Mouse (Mus musculus) liver, embryonic 11.5 days (tissue): ENCODE measurements at regions not wholly inside any gene's neighbourhood (a gene's known extent, or its start where the extent isn't known, plus 50 kb on each side); places are given as distances from the start of the nearest gene placed in this dataset.

Source experiments
- ATAC-seq: fragments of 200-750 bp; cut with Nextera tagmentation; replicated peaks from 2 replicates; pipeline ENCODE4 v1.8.0; 2017; ENCODE audit warnings: moderate number of reproducible peaks, mild to moderate bottlenecking, moderate TSS enrichment, moderate library complexity; ENCODE audit not compliant: low FRiP score
- DNase-seq: peaks from one replicate; pipeline ENCODE4 v3.0.0-alpha.2; 2017; ENCODE audit warnings: low spot score
- H3K27ac ChIP-seq: fragments of 300-500 bp; sonication (generic); 2 replicates; pipeline ENCODE4 v1.5.1; 2014; ENCODE audit warnings: mild to moderate bottlenecking, low read depth, low read length, control low read depth
- H3K27me3 ChIP-seq: fragments of 300-500 bp; sonication (generic); replicated peaks from 2 replicates; pipeline ENCODE4 v1.6.1; 2014; ENCODE audit warnings: low read length, mixed read lengths; ENCODE audit not compliant: control insufficient read depth, insufficient read depth
- H3K36me3 ChIP-seq: fragments of 300-500 bp; sonication (generic); 2 replicates; pipeline ENCODE4 v1.6.1; 2014; ENCODE audit warnings: mild to moderate bottlenecking, low read length, moderate library complexity, mixed read lengths; ENCODE audit not compliant: control insufficient read depth, insufficient read depth
- H3K4me1 ChIP-seq: fragments of 300-500 bp; sonication (generic); replicated peaks from 2 replicates; pipeline ENCODE4 v1.6.1; 2014; ENCODE audit warnings: low read length, mixed read lengths; ENCODE audit not compliant: control insufficient read depth, insufficient read depth
- H3K4me2 ChIP-seq: fragments of 300-500 bp; sonication (generic); 2 replicates; pipeline ENCODE4 v1.6.1; 2014; ENCODE audit warnings: mild to moderate bottlenecking, control low read depth, moderate library complexity
- H3K4me3 ChIP-seq: fragments of 300-500 bp; sonication (generic); 2 replicates; pipeline ENCODE4 v1.5.1; 2014; ENCODE audit warnings: low read depth, low read length, control low read depth
- H3K9ac ChIP-seq: fragments of 300-500 bp; sonication (generic); 2 replicates; pipeline ENCODE4 v1.6.1; 2014; ENCODE audit warnings: low read depth, low read length, control low read depth
- H3K9me3 ChIP-seq: fragments of 300-500 bp; sonication (generic); 2 replicates; pipeline ENCODE4 v1.6.1; 2016; ENCODE audit warnings: low read length, inconsistent platforms, mixed read lengths; ENCODE audit not compliant: control insufficient read depth
- WGBS: fragments of 180-500 bp; shearing (Covaris S2); extraction: QIAGEN DNeasy Blood & Tissue Kit; methylation state at CpG from one replicate; pipeline ENCODE4 v1.1.7; 2014; 5-methylcytosine and 5-hydroxymethylcytosine counted together

GRCm38 (mm10) chr3:137226151-137226550 is 114.7 kb upstream of the Emcn start:
- DNase-seq: no peak
- no peaks in the 10 kb centered on the region for H3K36me3 ChIP-seq
- 79% methylated on average over 1 of the region's 1 CpGs for WGBS
- H3K27ac ChIP-seq: no peak overlapping the region
- no peak overlapping the region for H3K4me3 ChIP-seq
- no peaks in the 10 kb centered on the region for H3K9me3 ChIP-seq
- no peaks in the 10 kb centered on the region for H3K27me3 ChIP-seq
- ATAC-seq: no peak
- H3K9ac ChIP-seq: no peak overlapping the region
- no peak overlapping the region for H3K4me2 ChIP-seq
- H3K4me1 ChIP-seq: no peaks in the 10 kb centered on the region

GRCm38 (mm10) chr3:137227122-137227838 is 113.6 kb upstream of the Emcn start:
- H3K4me3 ChIP-seq: no peak overlapping the region
- H3K9me3 ChIP-seq: no peaks in the 10 kb centered on the region
- H3K9ac ChIP-seq: no peak overlapping the region
- H3K36me3 ChIP-seq: no peaks in the 10 kb centered on the region
- H3K27ac ChIP-seq: no peak overlapping the region
- H3K27me3 ChIP-seq: no peaks in the 10 kb centered on the region
- H3K4me2 ChIP-seq: no peak overlapping the region
- ATAC-seq: no peak
- WGBS: 82% methylated on average over 5 of the region's 5 CpGs
- no peaks in the 10 kb centered on the region for H3K4me1 ChIP-seq
- no peak for DNase-seq

GRCm38 (mm10) chr3:137228416-137228815 is 112.5 kb upstream of the Emcn start:
- no peaks in the 10 kb centered on the region for H3K9me3 ChIP-seq
- 79% methylated on average over 5 of the region's 5 CpGs for WGBS
- H3K4me1 ChIP-seq: no peaks in the 10 kb centered on the region
- H3K4me2 ChIP-seq: no peak overlapping the region
- no peak overlapping the region for H3K9ac ChIP-seq
- H3K27ac ChIP-seq: no peak overlapping the region
- no peak for ATAC-seq
- DNase-seq: no peak
- no peaks in the 10 kb centered on the region for H3K27me3 ChIP-seq
- no peaks in the 10 kb centered on the region for H3K36me3 ChIP-seq
- no peak overlapping the region for H3K4me3 ChIP-seq

GRCm38 (mm10) chr3:137242877-137243276 is 98.0 kb upstream of the Emcn start:
- no peak overlapping the region for H3K27ac ChIP-seq
- H3K4me3 ChIP-seq: no peak overlapping the region
- H3K9ac ChIP-seq: no peak overlapping the region
- DNase-seq: no peak
- ATAC-seq: no peak
- WGBS: 31% methylated on average over 1 of the region's 1 CpGs
- H3K36me3 ChIP-seq: no peaks in the 10 kb centered on the region
- no peaks in the 10 kb centered on the region for H3K9me3 ChIP-seq
- H3K27me3 ChIP-seq: no peaks in the 10 kb centered on the region
- no peaks in the 10 kb centered on the region for H3K4me1 ChIP-seq
- no peak overlapping the region for H3K4me2 ChIP-seq

GRCm38 (mm10) chr3:137263907-137264306 is 77.0 kb upstream of the Emcn start:
- H3K4me3 ChIP-seq: no peak overlapping the region
- ATAC-seq: no peak
- H3K4me2 ChIP-seq: no peak overlapping the region
- H3K27ac ChIP-seq: no peak overlapping the region
- H3K27me3 ChIP-seq: no peaks in the 10 kb centered on the region
- DNase-seq: no peak
- 85% methylated on average over 4 of the region's 4 CpGs for WGBS
- H3K9ac ChIP-seq: no peak overlapping the region
- no peaks in the 10 kb centered on the region for H3K4me1 ChIP-seq
- H3K36me3 ChIP-seq: no peaks in the 10 kb centered on the region
- no peaks in the 10 kb centered on the region for H3K9me3 ChIP-seq

- WGBS: 81% methylated on average over 1 of the region's 1 CpGs
- DNase-seq: no peak
- ATAC-seq: no peak
Measured at GRCm38 (mm10) chr3:137267752-137268151, 73.1 kb upstream of the Emcn start.

GRCm38 (mm10) chr3:137275444-137275843 is 65.4 kb upstream of the Emcn start:
- ATAC-seq: no peak
- H3K9ac ChIP-seq: no peak overlapping the region
- H3K27ac ChIP-seq: no peak overlapping the region
- no peak overlapping the region for H3K4me2 ChIP-seq
- 66% methylated on average over 8 of the region's 8 CpGs for WGBS
- no peaks in the 10 kb centered on the region for H3K36me3 ChIP-seq
- DNase-seq: no peak
- no peaks in the 10 kb centered on the region for H3K9me3 ChIP-seq
- H3K4me3 ChIP-seq: no peak overlapping the region
- H3K27me3 ChIP-seq: no peaks in the 10 kb centered on the region
- no peaks in the 10 kb centered on the region for H3K4me1 ChIP-seq

More at GRCm38 (mm10) chr3:137267752-137268151, 73.1 kb upstream of the Emcn start:
- H3K9ac ChIP-seq: no peak overlapping the region
- H3K36me3 ChIP-seq: no peaks in the 10 kb centered on the region
- H3K4me3 ChIP-seq: no peak overlapping the region
- no peak overlapping the region for H3K4me2 ChIP-seq
- H3K27ac ChIP-seq: no peak overlapping the region
- H3K4me1 ChIP-seq: no peaks in the 10 kb centered on the region
- H3K9me3 ChIP-seq: no peaks in the 10 kb centered on the region
- no peaks in the 10 kb centered on the region for H3K27me3 ChIP-seq

- Histone ChIP-seq H3K27ac (no peak overlapping the region), H3K4me1 (no peaks in the 10 kb centered on the region), H3K9me3 (no peaks in the 10 kb centered on the region), H3K9ac (no peak overlapping the region), H3K27me3 (no peaks in the 10 kb centered on the region), H3K36me3 (no peaks in the 10 kb centered on the region), H3K4me3 (no peak overlapping the region), H3K4me2 (no peak overlapping the region)
- no peak for ATAC-seq
- no peak for DNase-seq
- 95% methylated on average over 1 of the region's 1 CpGs for WGBS
Measured at GRCm38 (mm10) chr3:137279284-137279683, 61.6 kb upstream of the Emcn start.

- DNase-seq: no peak
- no peak overlapping the region for H3K9ac ChIP-seq
- WGBS: 77% methylated on average over 7 of the region's 7 CpGs
- H3K27ac ChIP-seq: no peak overlapping the region
- H3K9me3 ChIP-seq: no peaks in the 10 kb centered on the region
- H3K36me3 ChIP-seq: no peaks in the 10 kb centered on the region
- no peaks in the 10 kb centered on the region for H3K27me3 ChIP-seq
- no peak overlapping the region for H3K4me3 ChIP-seq
- ATAC-seq: no peak
- H3K4me1 ChIP-seq: no peaks in the 10 kb centered on the region
- H3K4me2 ChIP-seq: no peak overlapping the region
Measured at GRCm38 (mm10) chr3:137281052-137281451, 59.8 kb upstream of the Emcn start.
